Mouse (Mus musculus): ENCODE measurements around the gene Iqcf5.
"Not testable (repeated sequence)": the region's sequence is repeated elsewhere in the genome, so short reads cannot be mapped to it uniquely, and the experiment has no call there.

Iqcf5 gene

GRCm38 (mm10) chr9:106481676-106482075, 32.7 kb upstream of the Iqcf5 start:
- no peak for DNase-seq (ENCODE audit: low read depth, low spot score)

- no peak for DNase-seq (ENCODE audit: low read depth, low spot score)
Measured at GRCm38 (mm10) chr9:106482578-106483115, 31.7 kb upstream of the Iqcf5 start.

GRCm38 (mm10) chr9:106483136-106483535, 31.2 kb upstream of the Iqcf5 start:
- no peak for DNase-seq (ENCODE audit: low read depth, low spot score)

- DNase-seq (ENCODE audit: low read depth, low spot score), result no peak
Measured at GRCm38 (mm10) chr9:106483606-106484005, 30.8 kb upstream of the Iqcf5 start.

GRCm38 (mm10) chr9:106485076-106485475, 29.3 kb upstream of the Iqcf5 start:
- DNase-seq (ENCODE audit: low read depth, low spot score), result no peak

- not testable (repeated sequence) for DNase-seq (ENCODE audit: low read depth, low spot score)
Measured at GRCm38 (mm10) chr9:106487602-106488001, 26.8 kb upstream of the Iqcf5 start.

GRCm38 (mm10) chr9:106499667-106500066, 14.7 kb upstream of the Iqcf5 start, which contains the start of gene Iqcf1:
Iqcf1 (plus strand) TSS chr9:106499967.
- no peak for DNase-seq (ENCODE audit: low read depth, low spot score)

- DNase-seq (ENCODE audit: low read depth, low spot score), result no peak
Measured at GRCm38 (mm10) chr9:106501846-106502245, 12.5 kb upstream of the Iqcf5 start.

GRCm38 (mm10) chr9:106504246-106504645, 10.1 kb upstream of the Iqcf5 start:
- DNase-seq (ENCODE audit: low read depth, low spot score), result no peak

- DNase-seq (ENCODE audit: low read depth, low spot score), result no peak
Measured at GRCm38 (mm10) chr9:106509356-106509755, 5.0 kb upstream of the Iqcf5 start.

- peak; percentile 18 for DNase-seq (ENCODE audit: low read depth, low spot score)
Measured at GRCm38 (mm10) chr9:106512729-106513450, 1.5 kb upstream of the Iqcf5 start.

- no peak for DNase-seq (ENCODE audit: low read depth, low spot score)
Measured at GRCm38 (mm10) chr9:106513566-106513965, 807 bp upstream of the Iqcf5 start.

GRCm38 (mm10) chr9:106519433-106519832, 5.1 kb downstream of the Iqcf5 start:
- no peak for DNase-seq (ENCODE audit: low read depth, low spot score)

- DNase-seq (ENCODE audit: low read depth, low spot score), result no peak
Measured at GRCm38 (mm10) chr9:106519909-106520308, 5.5 kb downstream of the Iqcf5 start.

- DNase-seq (ENCODE audit: low read depth, low spot score), result peak; percentile 64
Measured at GRCm38 (mm10) chr9:106531833-106532232, 17.5 kb downstream of the Iqcf5 start.

- DNase-seq (ENCODE audit: low read depth, low spot score), result no peak
Measured at GRCm38 (mm10) chr9:106534296-106534695, 19.9 kb downstream of the Iqcf5 start.

- no peak for DNase-seq (ENCODE audit: low read depth, low spot score)
Measured at GRCm38 (mm10) chr9:106534975-106535374, 20.6 kb downstream of the Iqcf5 start.

- DNase-seq (ENCODE audit: low read depth, low spot score), result no peak
Measured at GRCm38 (mm10) chr9:106561531-106561930, 47.2 kb downstream of the Iqcf5 start, which contains the start of gene Iqcf3. Iqcf3 (minus strand) TSS chr9:106561631.

GRCm38 (mm10) chr9:106562291-106562690, 47.9 kb downstream of the Iqcf5 start:
- no peak for DNase-seq (ENCODE audit: low read depth, low spot score)

GRCm38 (mm10) chr9:106564025-106564424, 49.7 kb downstream of the Iqcf5 start:
- DNase-seq (ENCODE audit: low read depth, low spot score), result no peak
